Mouse (Mus musculus) frontal cortex, postnatal 14 days (tissue): ENCODE measurements at regions not wholly inside any gene's neighbourhood (a gene's known extent, or its start where the extent isn't known, plus 50 kb on each side); places are given as distances from the start of the nearest gene placed in this dataset.
"Not testable (repeated sequence)": the region's sequence is repeated elsewhere in the genome, so short reads cannot be mapped to it uniquely, and the experiment has no call there.

Experiments
- DNase-seq, 2 experiments: peaks; one replicate each; pipeline ENCODE4 v3.0.0; 2022; ENCODE audit warnings: low spot score in 2 of 2

DNA sequence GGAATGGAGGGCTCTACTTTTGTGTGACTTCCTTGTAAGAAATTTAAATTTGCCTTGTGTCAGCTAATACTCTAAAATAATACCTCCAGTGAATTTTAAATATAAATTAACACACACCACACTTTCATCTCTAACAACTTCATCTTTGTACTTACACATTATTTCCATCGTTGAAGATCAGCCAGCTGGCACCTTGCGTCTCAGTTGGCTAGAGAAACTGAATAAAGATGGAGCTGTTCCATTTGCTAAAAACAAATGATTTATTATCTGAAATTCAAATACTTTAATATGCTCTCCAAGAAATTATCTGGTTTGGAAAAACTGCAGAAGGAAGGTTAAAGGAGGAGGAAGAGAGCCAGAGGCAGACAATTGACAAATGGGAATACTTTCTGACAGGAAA lies 122.0 kb upstream of the Gm11096 start:
- no peak for DNase-seq

DNA sequence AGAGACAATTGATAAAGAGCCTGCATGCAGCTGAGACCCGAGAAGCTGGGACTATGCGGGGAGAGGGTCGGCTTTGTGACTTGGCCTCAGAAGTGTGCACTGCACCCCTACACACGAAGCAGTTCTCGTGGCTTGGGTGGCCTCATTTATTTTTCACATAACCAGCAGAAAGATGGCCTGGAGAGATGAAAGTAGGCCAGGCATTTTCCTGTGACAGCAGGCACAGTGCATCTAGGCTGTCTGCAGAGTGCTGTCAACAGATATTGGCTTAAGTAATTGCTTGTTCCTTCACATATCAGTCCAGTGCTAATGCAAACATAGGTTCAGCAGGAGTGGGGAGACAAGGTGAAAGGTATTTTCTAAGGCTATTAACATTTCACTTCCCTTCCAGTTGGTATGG lies 124.9 kb upstream of the Gm11096 start:
- DNase-seq, result no peak

DNA sequence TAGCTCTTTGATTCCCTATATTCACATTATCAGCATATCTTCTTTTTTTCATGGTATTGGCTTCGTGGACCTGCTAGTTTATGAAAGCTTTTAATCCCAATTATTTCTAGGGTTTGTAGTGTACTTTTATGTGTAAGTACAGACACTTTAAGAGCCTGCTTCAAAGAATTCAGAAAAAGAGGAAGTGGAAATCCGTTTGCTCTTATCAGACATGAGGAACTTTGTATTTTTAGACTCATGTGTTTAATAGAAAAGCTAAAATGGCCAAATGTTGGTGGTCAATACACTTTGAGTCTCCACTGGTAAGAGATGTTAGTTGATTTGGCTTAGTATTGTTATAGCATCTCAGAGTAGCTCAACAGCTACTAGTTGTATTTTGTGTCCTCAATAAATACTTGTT lies 135.7 kb upstream of the Gm11096 start:
- no peak for DNase-seq

DNA sequence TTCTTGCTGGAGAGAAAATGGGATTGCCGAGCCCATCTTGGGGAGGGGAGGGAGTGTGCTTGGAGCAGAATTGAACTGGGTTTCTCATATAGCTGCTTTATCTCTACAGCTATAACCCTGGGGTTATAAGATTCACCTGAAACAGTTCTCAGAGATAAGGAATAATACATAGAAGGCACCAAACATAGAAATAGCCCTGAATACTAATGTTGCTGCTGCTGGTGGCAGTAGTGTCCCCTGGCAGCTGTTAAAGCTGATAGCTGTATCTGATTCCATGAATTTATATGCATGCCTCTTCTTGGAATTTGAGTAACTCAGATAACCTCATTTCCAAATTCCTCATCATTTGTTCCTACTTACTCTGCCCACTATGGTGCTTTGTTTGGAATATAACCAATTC lies 137.0 kb upstream of the Gm11096 start:
- no peak for DNase-seq

DNA sequence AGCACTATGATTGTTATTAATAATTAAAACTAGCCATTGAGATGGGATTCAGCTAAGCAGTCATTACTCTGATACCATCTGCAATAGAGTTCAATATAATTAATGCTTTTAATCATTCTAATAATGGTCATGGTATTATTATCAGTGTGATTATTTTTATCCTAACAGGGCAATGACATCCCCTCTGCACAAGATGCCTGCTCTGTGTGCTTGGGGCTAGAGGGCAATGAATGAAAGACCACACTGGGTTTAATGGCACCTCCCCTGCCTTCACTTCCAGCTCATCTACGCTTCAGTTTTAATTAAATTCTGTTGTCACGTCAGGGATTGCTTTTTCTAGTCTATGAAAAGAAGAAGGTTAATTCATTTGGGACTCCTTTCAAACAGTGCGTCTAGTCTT lies 139.1 kb upstream of the Gm11096 start:
- no peak for DNase-seq

GRCm38 (mm10) chr17:81291829-81292228 lies 149.7 kb upstream of the Gm11096 start:
- no peak for DNase-seq

DNA sequence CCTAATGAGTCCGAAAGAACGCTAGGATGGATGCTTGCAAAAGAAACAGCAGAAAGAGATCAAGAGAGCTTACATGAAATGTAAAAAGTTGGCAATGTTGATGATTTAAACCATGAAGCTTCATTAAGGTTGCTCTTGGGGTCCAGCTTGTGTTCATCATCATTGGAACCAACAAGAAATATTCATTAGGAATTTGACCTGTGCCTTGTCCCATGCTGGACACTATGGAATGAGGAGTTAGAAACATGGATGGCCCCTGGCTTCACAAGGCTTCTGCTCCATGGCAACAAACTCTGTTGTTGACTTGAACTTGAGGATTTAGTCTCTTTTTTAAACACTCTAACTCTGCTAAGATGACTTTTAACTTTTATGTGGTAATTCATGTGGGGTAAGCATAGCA lies 159.0 kb upstream of the Gm11096 start:
- no peak for DNase-seq

DNA sequence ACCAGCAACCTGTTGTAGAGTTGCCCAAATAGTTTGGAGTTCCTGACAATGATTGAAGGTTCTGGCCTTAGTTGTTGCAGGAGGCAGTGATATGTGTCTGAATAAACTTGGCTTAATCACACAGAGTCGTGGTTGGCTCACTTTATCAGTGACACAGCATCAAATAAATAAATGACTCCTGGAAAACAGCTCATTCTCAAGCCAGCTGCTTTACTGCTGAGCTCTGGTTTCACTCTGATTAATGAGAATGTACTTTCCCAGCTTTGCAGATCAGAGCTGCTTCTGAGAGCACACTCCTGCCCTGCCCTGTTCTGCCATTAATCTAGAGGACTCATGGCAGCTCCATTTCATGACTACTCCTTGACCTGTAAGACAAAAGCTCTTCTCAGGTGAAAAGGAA lies 171.3 kb upstream of the Gm11096 start:
- no peak for DNase-seq

DNA sequence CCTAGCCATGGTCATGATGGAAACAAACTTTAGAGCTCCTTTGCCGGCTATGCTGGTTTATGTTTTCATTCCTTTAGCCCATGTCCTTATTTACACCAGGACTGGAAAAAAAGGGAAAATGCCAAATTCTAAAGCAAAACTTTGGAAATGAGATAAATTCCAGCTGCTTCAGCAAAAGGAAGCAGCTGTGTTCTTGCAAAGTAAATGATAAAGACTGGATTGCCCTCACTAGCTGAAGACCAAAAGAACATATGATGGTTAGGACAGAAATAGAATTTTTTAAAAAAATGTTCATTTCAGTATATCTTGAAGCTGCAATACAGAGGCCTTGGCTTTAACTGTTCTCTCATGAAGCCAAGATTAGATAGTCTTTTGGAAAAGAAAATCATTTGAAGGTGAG lies 179.6 kb upstream of the Gm11096 start:
- no peak for DNase-seq

DNA sequence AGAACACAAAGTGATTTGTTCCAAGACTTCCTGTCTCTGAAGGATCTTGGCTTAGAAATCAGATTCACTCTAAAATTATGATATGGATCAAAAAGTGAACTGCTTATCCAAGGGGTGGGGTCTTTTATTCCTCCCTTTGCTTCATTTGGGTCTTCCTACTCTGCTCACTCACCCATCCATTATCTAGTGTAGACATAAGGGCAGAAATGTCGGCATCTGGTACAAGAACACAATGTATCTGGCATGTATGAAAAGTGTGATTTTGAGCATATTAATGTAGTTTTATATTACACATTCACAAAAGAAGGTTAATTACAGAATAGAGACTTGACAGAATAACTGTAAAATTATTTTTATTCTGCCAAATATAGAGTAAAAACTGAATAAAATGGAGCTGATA lies 181.5 kb upstream of the Gm11096 start:
- DNase-seq, result no peak

GRCm38 (mm10) chr17:81256106-81256505 lies 185.5 kb upstream of the Gm11096 start:
- DNase-seq, result no peak

GRCm38 (mm10) chr17:81250748-81251147 lies 185.9 kb upstream of the Thumpd2 start:
- DNase-seq, result no peak

- DNase-seq, result no peak
Measured at GRCm38 (mm10) chr17:81246156-81246555, 181.3 kb upstream of the Thumpd2 start.

DNA sequence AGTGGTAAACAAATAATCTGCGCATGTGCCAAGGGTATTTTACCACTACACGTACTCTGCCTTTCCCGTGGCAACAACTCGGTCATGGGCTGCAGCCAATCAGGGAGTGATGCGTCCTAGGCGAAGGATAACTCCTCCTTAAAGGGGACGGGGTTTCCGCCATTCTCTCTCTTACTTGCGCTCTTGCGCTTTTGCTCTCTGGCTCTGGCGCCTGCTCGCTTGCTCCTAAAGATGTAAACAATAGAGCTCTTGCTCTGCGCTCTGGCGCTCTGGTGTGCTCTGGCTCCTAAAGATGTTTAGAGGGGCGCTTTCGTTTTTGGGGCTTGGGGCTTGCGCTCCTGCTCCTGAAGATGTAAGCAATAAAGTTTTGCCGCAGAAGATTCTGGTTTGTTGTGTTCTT lies 166.9 kb upstream of the Thumpd2 start:
- not testable (repeated sequence) for DNase-seq

- DNase-seq, result no peak
Measured at GRCm38 (mm10) chr17:81225281-81225680, 160.4 kb upstream of the Thumpd2 start.

- DNase-seq, result no peak
Measured at GRCm38 (mm10) chr17:81221436-81221835, 156.6 kb upstream of the Thumpd2 start.

DNA sequence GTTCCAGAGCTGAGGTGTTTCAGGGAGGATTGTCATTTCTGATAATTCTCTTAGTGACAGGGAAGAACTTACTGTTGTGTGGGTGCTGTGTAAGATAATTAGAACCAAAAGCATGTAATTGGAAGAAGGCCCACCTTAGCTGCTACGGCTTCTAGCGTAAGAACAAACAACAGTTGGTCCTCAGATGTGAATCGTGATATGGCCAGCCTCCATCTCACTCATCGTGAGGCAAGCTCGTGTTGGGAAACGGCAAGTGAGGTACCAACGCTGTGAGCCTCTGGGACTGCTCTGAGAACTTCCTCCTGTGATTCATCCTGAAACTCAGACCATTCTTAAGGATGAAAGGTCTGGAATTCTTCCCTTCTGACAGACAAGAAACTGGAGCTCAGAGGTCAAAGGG lies 150.0 kb upstream of the Thumpd2 start:
- no peak for DNase-seq

GRCm38 (mm10) chr17:81212043-81212442 lies 147.2 kb upstream of the Thumpd2 start:
- no peak for DNase-seq

DNA sequence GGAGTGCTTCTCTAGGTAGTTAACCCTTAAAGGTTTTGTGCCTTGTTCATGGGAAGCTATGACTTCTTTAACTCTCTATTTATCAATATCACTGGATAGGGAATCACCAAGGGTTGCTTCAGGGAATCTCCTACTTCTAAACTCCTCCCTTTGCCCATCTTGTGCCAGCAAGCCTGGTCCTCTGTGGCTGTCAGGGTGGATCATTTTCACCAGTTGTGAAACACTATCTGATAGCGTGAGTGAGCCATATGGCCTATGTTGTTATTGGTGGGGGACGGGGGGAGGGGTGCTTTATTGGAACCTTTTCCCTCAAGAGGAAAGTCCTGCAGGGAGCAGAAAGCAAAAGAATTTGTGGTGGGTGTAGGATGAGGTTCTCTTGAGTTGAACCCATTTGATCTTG lies 145.5 kb upstream of the Thumpd2 start:
- DNase-seq, result no peak

DNA sequence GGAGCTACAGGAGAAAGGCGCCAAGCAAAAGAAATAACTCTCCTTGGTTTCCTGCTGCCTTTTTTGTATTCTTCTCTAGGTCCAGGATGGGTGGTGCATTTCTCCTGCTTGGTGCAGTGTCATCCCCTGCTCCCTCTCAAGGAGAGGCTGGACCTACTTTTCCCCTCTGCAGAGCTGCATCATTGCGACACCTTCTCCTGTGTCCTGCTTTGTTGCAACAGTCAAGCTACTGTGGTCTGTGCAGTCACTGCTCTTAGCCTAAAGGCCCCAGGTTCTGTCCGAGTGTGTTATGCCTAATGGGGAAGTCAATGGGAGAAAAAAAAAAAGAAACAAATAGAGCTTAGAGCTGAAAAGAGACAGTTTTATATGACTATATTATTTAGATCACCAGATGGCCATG lies 144.4 kb upstream of the Thumpd2 start:
- DNase-seq, result no peak

GRCm38 (mm10) chr17:81201052-81201451 lies 136.2 kb upstream of the Thumpd2 start:
- no peak for DNase-seq

DNA sequence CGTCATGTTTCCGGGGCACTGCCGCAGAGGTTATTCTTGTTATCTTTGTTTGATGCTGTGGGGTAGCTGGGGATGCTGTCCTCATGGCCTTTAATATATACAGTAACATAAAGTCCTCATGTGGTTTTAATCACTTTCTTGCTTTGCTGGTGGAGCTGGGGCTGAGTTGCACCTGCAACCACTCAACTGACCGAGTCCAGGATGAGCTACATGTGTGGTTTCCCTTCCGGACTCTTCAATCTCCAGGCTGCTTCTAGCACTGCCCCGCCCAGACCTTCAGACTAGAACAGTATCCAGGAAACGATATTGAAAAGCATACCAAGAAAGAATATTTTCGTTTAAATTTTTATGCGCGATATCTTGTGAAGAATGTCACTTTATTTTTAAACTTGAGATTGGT lies 129.1 kb upstream of the Thumpd2 start:
- no peak for DNase-seq

DNA sequence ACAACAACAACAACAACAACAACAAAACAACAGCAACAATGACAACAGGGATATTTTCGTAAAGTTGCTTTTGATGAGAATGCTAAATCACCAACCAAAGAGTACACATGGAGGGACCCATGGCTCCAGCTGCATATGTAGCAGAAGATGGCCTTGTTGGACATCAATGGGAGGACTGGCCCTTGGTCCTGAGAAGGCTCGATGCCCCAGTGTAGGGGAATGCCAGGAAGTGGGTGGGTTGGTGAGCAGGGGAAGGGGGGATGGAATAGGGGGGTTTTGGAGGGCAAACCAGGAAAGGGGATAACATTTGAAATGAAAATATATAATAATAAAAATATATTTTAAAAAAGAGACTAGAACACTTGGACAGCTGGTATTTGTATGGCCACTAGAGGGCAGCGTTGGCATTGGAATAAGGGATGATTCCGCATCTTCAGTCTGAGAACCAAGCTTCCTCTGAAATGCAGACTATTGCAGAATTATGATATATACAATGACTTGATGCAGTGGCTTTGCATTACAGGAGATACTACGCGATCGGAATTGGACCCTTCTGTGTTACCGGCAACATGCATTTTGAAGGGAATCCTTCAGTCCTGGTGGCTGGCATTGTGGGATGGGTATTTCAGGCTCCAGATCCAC lies 128.5 kb upstream of the Thumpd2 start:
- DNase-seq, result peak; percentile 27 to 68

DNA sequence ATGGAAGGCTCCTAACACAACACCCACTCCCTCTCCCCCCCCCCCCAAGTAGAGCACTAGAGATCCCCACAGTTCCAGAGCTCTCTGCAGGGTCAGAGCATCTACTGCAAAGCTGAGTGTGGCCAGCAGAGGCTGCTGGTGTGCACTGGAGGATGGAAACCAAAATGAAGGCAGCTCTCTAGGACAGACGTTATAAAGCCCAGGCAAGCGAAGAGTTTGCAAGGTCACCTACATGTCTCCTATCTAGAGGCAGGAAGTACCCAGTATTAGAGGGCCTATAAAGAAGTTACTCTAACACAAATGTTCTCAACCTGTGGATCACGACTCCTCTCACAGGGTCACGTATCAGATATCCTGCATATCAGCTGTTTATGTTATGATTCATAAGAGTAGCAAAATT lies 125.1 kb upstream of the Thumpd2 start:
- DNase-seq, result peak in 1 of 2 experiments; percentile 19
